Mouse (Mus musculus): ENCODE results near the gene Klk1b5.
"Not testable (repeated sequence)": the region's sequence is repeated elsewhere in the genome, so short reads cannot be mapped to it uniquely, and the experiment has no call there.

Gene Klk1b5

GRCm38 (mm10) chr7:44215645-44216044, at the start of gene Klk1b5:
TSS of gene Klk1b5 (plus strand) at chr7:44215945.
- no peak for DNase-seq (ENCODE audit: low spot score)

- no peak for DNase-seq (ENCODE audit: low spot score)
These were observed 36.3 kb upstream of the Klk1b5 start for GRCm38 (mm10) chr7:44179299-44180045.

- not testable (repeated sequence) for DNase-seq (ENCODE audit: low spot score)
These were observed 29.2 kb upstream of the Klk1b5 start for GRCm38 (mm10) chr7:44186516-44186915.

GRCm38 (mm10) chr7:44187936-44188335, 27.8 kb upstream of the Klk1b5 start, which contains the start of gene Klk1b24:
TSS of gene Klk1b24 (plus strand) at chr7:44188236.
- not testable (repeated sequence) for DNase-seq (ENCODE audit: low spot score)

- DNase-seq (ENCODE audit: low spot score): not testable (repeated sequence)
These were observed 22.3 kb upstream of the Klk1b5 start for GRCm38 (mm10) chr7:44193466-44193865.

- DNase-seq (ENCODE audit: low spot score): no peak
These were observed 17.9 kb upstream of the Klk1b5 start, which contains the start of gene Klk1b3 for GRCm38 (mm10) chr7:44197891-44198290. TSS of gene Klk1b3 (plus strand) at chr7:44198191.

- DNase-seq (ENCODE audit: low spot score): not testable (repeated sequence)
These were observed 8.6 kb upstream of the Klk1b5 start, which contains the start of gene Klk1b4 for GRCm38 (mm10) chr7:44207135-44207534. TSS of gene Klk1b4 (plus strand) at chr7:44207435.

GRCm38 (mm10) chr7:44208307-44208706, 7.4 kb upstream of the Klk1b5 start:
- DNase-seq (ENCODE audit: low spot score): no peak

- not testable (repeated sequence) for DNase-seq (ENCODE audit: low spot score)
These were observed 5.9 kb downstream of the Klk1b5 start for GRCm38 (mm10) chr7:44221601-44222000.

- DNase-seq (ENCODE audit: low spot score): not testable (repeated sequence)
These were observed 6.6 kb downstream of the Klk1b5 start for GRCm38 (mm10) chr7:44222335-44222734.

GRCm38 (mm10) chr7:44225076-44225475, 9.3 kb downstream of the Klk1b5 start, which contains the start of gene Klk1:
TSS of gene Klk1 (plus strand) at chr7:44225360.
- DNase-seq (ENCODE audit: low spot score): no peak

GRCm38 (mm10) chr7:44235909-44236308, 20.2 kb downstream of the Klk1b5 start, which contains the start of gene Gm36864:
TSS of gene Gm36864 (plus strand) at chr7:44236177.
- DNase-seq (ENCODE audit: low spot score): no peak

GRCm38 (mm10) chr7:44239913-44240312, 24.2 kb downstream of the Klk1b5 start:
- no peak for DNase-seq (ENCODE audit: low spot score)

GRCm38 (mm10) chr7:44240712-44241111, 25.0 kb downstream of the Klk1b5 start:
- no peak for DNase-seq (ENCODE audit: low spot score)

- DNase-seq (ENCODE audit: low spot score): no peak
These were observed 25.4 kb downstream of the Klk1b5 start for GRCm38 (mm10) chr7:44241163-44241562.

- DNase-seq (ENCODE audit: low spot score): no peak
These were observed 28.3 kb downstream of the Klk1b5 start for GRCm38 (mm10) chr7:44244080-44244479.

GRCm38 (mm10) chr7:44246055-44246983, 30.6 kb downstream of the Klk1b5 start, which contains the start of the genes 1700028J19Rik and 2410002F23Rik:
TSS of gene 1700028J19Rik (minus strand) at chr7:44246695.
TSS of gene 2410002F23Rik (plus strand) at chr7:44246722.
- peak; percentile 88 for DNase-seq (ENCODE audit: low spot score)

- DNase-seq (ENCODE audit: low spot score): peak; percentile 59
These were observed 31.3 kb downstream of the Klk1b5 start for GRCm38 (mm10) chr7:44246984-44247470.

- no peak for DNase-seq (ENCODE audit: low spot score)
These were observed 32.2 kb downstream of the Klk1b5 start for GRCm38 (mm10) chr7:44247971-44248370.

GRCm38 (mm10) chr7:44249248-44249647, 33.5 kb downstream of the Klk1b5 start:
- no peak for DNase-seq (ENCODE audit: low spot score)

GRCm38 (mm10) chr7:44250732-44251275, 35.1 kb downstream of the Klk1b5 start:
- not testable (repeated sequence) for DNase-seq (ENCODE audit: low spot score)

All from T-cell, adult 2 months (primary cell).